Mouse (Mus musculus) liver, postnatal 0 days (tissue): ENCODE data around the gene Zswim4. TPM values are rescaled to one million over a fixed set of nuclear protein-coding genes. Genes with fewer than 3 reads are reported as not detected.

Experiments used
- ATAC-seq: fragments of 200-750 bp; cut with Nextera tagmentation; 2 replicates; pipeline ENCODE4 v1.8.0; 2017; ENCODE audit warnings: mild to moderate bottlenecking, moderate library complexity
- DNase-seq: peaks from one replicate; pipeline ENCODE4 v3.0.0-alpha.2; 2016
- H3K27ac ChIP-seq: fragments of 300-500 bp; sonication (generic); 2 replicates; pipeline ENCODE4 v1.5.1; 2014; ENCODE audit warnings: antibody characterized with exemption, moderate library complexity, mild to moderate bottlenecking, low read depth
- H3K27me3 ChIP-seq: fragments of 300-500 bp; sonication (generic); 2 replicates; pipeline ENCODE4 v1.6.1; 2014; ENCODE audit warnings: low read length, control low read depth, mixed read lengths; ENCODE audit not compliant: insufficient read depth
- H3K36me3 ChIP-seq: fragments of 300-500 bp; sonication (generic); replicated peaks from 2 replicates; pipeline ENCODE4 v1.6.1; 2014; ENCODE audit warnings: mild to moderate bottlenecking, control low read depth, low read length, moderate library complexity, mixed read lengths; ENCODE audit not compliant: insufficient read depth
- H3K4me1 ChIP-seq: fragments of 300-500 bp; sonication (generic); 2 replicates; pipeline ENCODE4 v1.6.1; 2014; ENCODE audit warnings: antibody characterized with exemption, mild to moderate bottlenecking, control low read depth; ENCODE audit not compliant: insufficient read depth
- H3K4me2 ChIP-seq: fragments of 300-500 bp; sonication (generic); 2 replicates; pipeline ENCODE4 v1.6.1; 2014; ENCODE audit warnings: low read depth, mild to moderate bottlenecking, low read length, moderate library complexity, mixed read lengths
- H3K4me3 ChIP-seq: fragments of 300-500 bp; sonication (generic); 2 replicates; pipeline ENCODE4 v1.5.1; 2014; ENCODE audit warnings: low read depth, low read length
- H3K9ac ChIP-seq: fragments of 300-500 bp; sonication (generic); replicated peaks from 2 replicates; pipeline ENCODE4 v1.6.1; 2014; ENCODE audit warnings: mild to moderate bottlenecking, moderate library complexity
- H3K9me3 ChIP-seq: fragments of 300-500 bp; sonication (generic); 2 replicates; pipeline ENCODE4 v1.6.1; 2016; ENCODE audit warnings: mild to moderate bottlenecking, control low read depth, low read length, mixed read lengths
- CTCF ChIP-seq: sonication (generic); IDR thresholded peaks from 2 replicates; pipeline ENCODE4 v1.5.1; 2016; ENCODE audit warnings: antibody characterized with exemption, low read depth
- EP300 ChIP-seq: IDR thresholded peaks from 2 replicates; pipeline ENCODE4 v1.6.1; 2016; ENCODE audit warnings: antibody characterized with exemption, low read depth, mild to moderate bottlenecking
- WGBS: fragments of 180-500 bp; shearing (Covaris S2); extraction: QIAGEN DNeasy Blood & Tissue Kit; methylation state at CpG from one replicate; pipeline ENCODE4 v1.1.7; 2014; ENCODE audit not compliant: insufficient replicate concordance; 5-methylcytosine and 5-hydroxymethylcytosine counted together
- polyA plus RNA-seq: library from polyadenylated mRNA; unstranded; fragments of >200 nt; fragmentation: Nextera tagmentation; extraction: Ambion mirVana; gene quantifications from 2 replicates; pipeline ENCODE4 v1.2.1, GENCODE M21; 2015

Zswim4 gene
- polyA plus RNA-seq, 1 experiment from 2014 or later = 1.4 TPM

GRCm38 (mm10) chr8:84183261-84184084 is 53.4 kb downstream of the Zswim4 start:
- DNase-seq (no peak), ATAC-seq (no peak)
- peak overlapping the region; percentile 61 for H3K4me3 ChIP-seq
- H3K27me3 ChIP-seq = peaks cover 9% of the 10 kb centered on the region; the same call in 1 of the 2 replicates
- H3K4me2 ChIP-seq = peak overlapping the region; percentile 93
- no peak overlapping the region for H3K27ac ChIP-seq
- H3K9me3 ChIP-seq = no peaks in the 10 kb centered on the region
- 3% methylated on average over 46 of the region's 87 CpGs for WGBS
- H3K9ac ChIP-seq = peak overlapping the region; percentile 70
- no peak for TF ChIP-seq CTCF
- TF ChIP-seq EP300 = no peak
- H3K4me1 ChIP-seq = peaks cover 19% of the 10 kb centered on the region
- H3K36me3 ChIP-seq = no peaks in the 10 kb centered on the region

DNA sequence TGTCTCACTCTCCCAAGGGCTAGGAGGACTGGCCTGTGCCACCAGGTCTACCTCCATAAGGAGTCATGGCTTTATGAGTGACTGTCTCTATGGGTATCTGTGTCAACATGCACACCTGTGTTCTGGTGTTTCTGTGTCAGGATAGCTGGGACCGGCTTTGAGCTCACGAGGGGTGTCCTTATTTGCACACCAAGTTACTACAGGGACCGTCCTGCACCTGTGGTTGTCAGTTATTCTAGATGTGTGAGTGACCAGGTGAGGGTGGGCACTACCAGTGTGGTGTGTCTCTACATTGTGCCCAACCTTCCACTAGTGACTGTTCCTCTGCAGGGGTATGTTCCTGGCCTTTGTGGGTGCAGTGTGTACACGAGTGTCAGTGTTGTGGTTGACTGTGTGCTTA is 54.0 kb downstream of the Zswim4 start:
- H3K4me3 ChIP-seq = peak overlapping the region; percentile 61; the same call in 1 of the 2 replicates

GRCm38 (mm10) chr8:84180530-84181190 is 56.2 kb downstream of the Zswim4 start:
- H3K9ac ChIP-seq = 0 out of 2 replicates have a peak overlapping the region, but pooled peaks have one; percentile 3
- TF ChIP-seq EP300 (no peak), CTCF (no peak)
- 13% methylated on average over 16 of the region's 16 CpGs for WGBS

More for the DNA sequence above, 54.0 kb downstream of the Zswim4 start:
- H3K9ac ChIP-seq = no peak overlapping the region; the same call in 1 of the 2 replicates
- 42% methylated on average over 4 of the region's 4 CpGs for WGBS
- H3K27me3 ChIP-seq = peaks cover 9% of the 10 kb centered on the region; the same call in 1 of the 2 replicates
- no peak overlapping the region for H3K27ac ChIP-seq
- peak overlapping the region; percentile 93; the same call in 1 of the 2 replicates for H3K4me2 ChIP-seq
- no peak for TF ChIP-seq EP300
- TF ChIP-seq CTCF = no peak
- peaks cover 19% of the 10 kb centered on the region for H3K4me1 ChIP-seq
- ATAC-seq (no peak), DNase-seq (no peak)
- no peaks in the 10 kb centered on the region for H3K9me3 ChIP-seq
- no peaks in the 10 kb centered on the region for H3K36me3 ChIP-seq

GRCm38 (mm10) chr8:84179946-84180345 is 56.9 kb downstream of the Zswim4 start:
- Histone ChIP-seq H3K27ac (no peak overlapping the region), H3K4me1 (peaks cover 16% of the 10 kb centered on the region), H3K36me3 (no peaks in the 10 kb centered on the region), H3K4me2 (peak overlapping the region; percentile 61; the same call in 1 of the 2 replicates), H3K9ac (0 out of 2 replicates have a peak overlapping the region, but pooled peaks have one; percentile 3), H3K4me3 (no peak overlapping the region), H3K27me3 (peaks cover 9% of the 10 kb centered on the region; the same call in 1 of the 2 replicates), H3K9me3 (no peaks in the 10 kb centered on the region)
- no peak for TF ChIP-seq CTCF
- no peak for TF ChIP-seq EP300
- ATAC-seq (no peak), DNase-seq (no peak)
- WGBS = 42% methylated on average over 4 of the region's 4 CpGs

More at GRCm38 (mm10) chr8:84180530-84181190, 56.2 kb downstream of the Zswim4 start:
- DNase-seq (peak; percentile 50), ATAC-seq (no peak; the same call in 1 of the 2 replicates)
- Histone ChIP-seq H3K27ac (no peak overlapping the region), H3K4me1 (peaks cover 16% of the 10 kb centered on the region), H3K36me3 (no peaks in the 10 kb centered on the region), H3K4me3 (no peak overlapping the region), H3K27me3 (peaks cover 9% of the 10 kb centered on the region; the same call in 1 of the 2 replicates), H3K9me3 (no peaks in the 10 kb centered on the region), H3K4me2 (peak overlapping the region; percentile 61)

GRCm38 (mm10) chr8:84178592-84178991 is 58.3 kb downstream of the Zswim4 start:
- ATAC-seq = no peak
- H3K36me3 ChIP-seq = no peaks in the 10 kb centered on the region
- WGBS = 81% methylated on average over 8 of the region's 8 CpGs

GRCm38 (mm10) chr8:84177405-84177804 is 59.5 kb downstream of the Zswim4 start:
- 70% methylated on average over 3 of the region's 3 CpGs for WGBS
- no peak overlapping the region for H3K9ac ChIP-seq
- peaks cover 7% of the 10 kb centered on the region for H3K4me1 ChIP-seq
- H3K4me3 ChIP-seq = no peak overlapping the region
- no peak overlapping the region for H3K4me2 ChIP-seq
- TF ChIP-seq CTCF = no peak
- no peak for TF ChIP-seq EP300
- ATAC-seq = no peak
- no peaks in the 10 kb centered on the region for H3K27me3 ChIP-seq
- H3K27ac ChIP-seq = no peak overlapping the region
- no peaks in the 10 kb centered on the region for H3K9me3 ChIP-seq
- H3K36me3 ChIP-seq = no peaks in the 10 kb centered on the region
- no peak for DNase-seq

More at GRCm38 (mm10) chr8:84178592-84178991, 58.3 kb downstream of the Zswim4 start:
- H3K9me3 ChIP-seq = no peaks in the 10 kb centered on the region
- 0 out of 2 replicates have a peak, but pooled peaks cover 4% of the 10 kb centered on the region for H3K27me3 ChIP-seq
- H3K4me2 ChIP-seq = no peak overlapping the region
- no peak overlapping the region for H3K9ac ChIP-seq
- TF ChIP-seq CTCF (no peak), EP300 (no peak)
- H3K4me3 ChIP-seq = no peak overlapping the region
- peaks cover 12% of the 10 kb centered on the region for H3K4me1 ChIP-seq
- no peak overlapping the region for H3K27ac ChIP-seq
- no peak for DNase-seq
